Mouse (Mus musculus) kidney, embryonic 16.5 days (tissue): Measurements from ENCODE around the gene Mtif3. TPM values are rescaled to one million over a fixed set of nuclear protein-coding genes. Genes with fewer than 3 reads are reported as not detected.

Experiments
- ATAC-seq: fragments of 200-750 bp; cut with Nextera tagmentation; 2 replicates; pipeline ENCODE4 v1.8.0; 2017; ENCODE audit warnings: moderate TSS enrichment; ENCODE audit not compliant: low FRiP score, low TSS enrichment
- H3K27ac ChIP-seq: fragments of 300-500 bp; sonication (generic); 2 replicates; pipeline ENCODE4 v1.5.1; 2014; ENCODE audit warnings: low read length
- H3K27me3 ChIP-seq: fragments of 300-500 bp; sonication (generic); 2 replicates; pipeline ENCODE4 v1.6.1; 2014; ENCODE audit warnings: low read length, control low read depth, mixed read lengths; ENCODE audit not compliant: insufficient read depth
- H3K36me3 ChIP-seq: fragments of 300-500 bp; sonication (generic); 2 replicates; pipeline ENCODE4 v1.6.1; 2014; ENCODE audit warnings: low read length, control low read depth, mixed read lengths; ENCODE audit not compliant: insufficient read depth
- H3K4me1 ChIP-seq: fragments of 300-500 bp; sonication (generic); 2 replicates; pipeline ENCODE4 v1.6.1; 2014; ENCODE audit warnings: low read length, control low read depth, mixed read lengths; ENCODE audit not compliant: insufficient read depth
- H3K4me2 ChIP-seq: fragments of 300-500 bp; sonication (generic); replicated peaks from 2 replicates; pipeline ENCODE4 v1.6.1; 2014; ENCODE audit warnings: low read depth, low read length
- H3K4me3 ChIP-seq: fragments of 300-500 bp; sonication (generic); 2 replicates; pipeline ENCODE4 v1.5.1; 2014; ENCODE audit warnings: mild to moderate bottlenecking, low read length
- H3K9ac ChIP-seq: fragments of 300-500 bp; sonication (generic); replicated peaks from 2 replicates; pipeline ENCODE4 v1.6.1; 2014; ENCODE audit warnings: low read length
- H3K9me3 ChIP-seq: fragments of 300-500 bp; sonication (generic); 2 replicates; pipeline ENCODE4 v1.6.1; 2016; ENCODE audit warnings: low read length, control low read depth
- WGBS: fragments of 180-500 bp; shearing (Covaris S2); extraction: QIAGEN DNeasy Blood & Tissue Kit; methylation state at CpG from one replicate; pipeline ENCODE4 v1.1.7; 2014; 5-methylcytosine and 5-hydroxymethylcytosine counted together
- polyA plus RNA-seq: library from polyadenylated mRNA; unstranded; fragments of >200 nt; fragmentation: Nextera tagmentation; extraction: Ambion mirVana; gene quantifications from 2 replicates; pipeline ENCODE4 v1.2.1, GENCODE M21; 2015

The Mtif3 gene
- polyA plus RNA-seq, 1 experiment from 2014 or later: 26.0 TPM

DNA sequence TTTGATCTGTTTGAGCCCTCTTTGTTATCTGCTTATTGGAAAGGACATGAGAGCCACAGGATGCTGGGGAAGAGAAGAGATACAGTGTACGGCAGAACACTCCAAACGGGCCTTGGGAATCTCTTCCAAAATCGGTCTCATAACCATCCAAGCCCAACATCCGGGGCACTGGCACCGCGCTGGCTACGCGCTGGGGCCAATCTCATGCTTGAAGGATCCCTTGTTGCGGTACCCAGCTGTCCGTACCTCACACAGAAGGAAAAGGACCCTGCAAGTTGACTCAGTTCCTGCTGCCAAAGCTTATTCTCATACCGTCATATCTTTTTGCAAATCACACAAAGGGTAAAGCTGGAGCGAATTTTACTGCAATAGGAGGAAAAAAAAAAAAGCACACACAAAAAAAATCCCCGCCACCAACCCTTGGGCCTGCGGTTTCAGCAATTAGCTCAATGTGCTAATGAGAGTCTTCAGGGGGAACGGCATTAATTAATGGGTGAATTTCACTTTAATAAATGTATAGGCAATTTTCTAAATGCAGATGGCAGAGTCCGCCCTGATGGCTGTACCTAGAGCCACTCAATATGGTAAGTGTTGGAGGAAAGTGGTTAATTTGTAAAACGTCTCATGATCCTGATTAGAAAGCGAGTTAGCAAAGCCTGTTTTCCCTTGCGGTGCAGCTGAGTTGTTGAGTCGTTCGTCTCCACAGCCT lies 22.3 kb upstream of the Mtif3 start:
- Histone ChIP-seq H3K9me3 (no peaks in the 10 kb centered on the region), H3K27ac (no peak overlapping the region), H3K4me2 (no peak overlapping the region; the same call in 1 of the 2 replicates), H3K36me3 (no peaks in the 10 kb centered on the region), H3K9ac (no peak overlapping the region), H3K4me1 (no peaks in the 10 kb centered on the region), H3K27me3 (peaks cover 9% of the 10 kb centered on the region), H3K4me3 (0 out of 2 replicates have a peak overlapping the region, but pooled peaks have one; percentile 5)
- no peak for ATAC-seq
- WGBS: 59% methylated on average over 21 of the region's 21 CpGs

DNA sequence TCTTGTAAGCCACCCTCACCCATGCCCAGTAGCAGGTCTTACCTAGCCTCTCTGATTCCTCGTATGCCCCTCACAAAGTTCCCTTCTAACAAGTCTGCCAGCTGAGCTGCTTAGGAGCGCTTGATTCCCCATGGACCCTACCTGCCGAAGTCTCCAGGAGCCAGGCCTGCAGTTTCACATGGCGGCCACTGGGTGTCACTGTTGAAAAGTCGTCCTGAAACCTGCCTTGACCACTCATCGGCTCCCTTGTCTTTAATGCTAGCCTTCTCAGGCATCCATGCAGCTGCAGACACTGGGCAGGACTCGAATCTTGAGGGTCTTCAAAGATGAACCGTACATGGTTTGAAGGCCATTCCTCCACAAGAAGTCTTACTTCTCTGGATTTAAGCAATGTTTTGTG lies 19.6 kb upstream of the Mtif3 start:
- Histone ChIP-seq H3K36me3 (no peaks in the 10 kb centered on the region), H3K9ac (no peak overlapping the region), H3K4me2 (no peak overlapping the region), H3K4me1 (no peaks in the 10 kb centered on the region), H3K9me3 (no peaks in the 10 kb centered on the region), H3K27me3 (peaks cover 9% of the 10 kb centered on the region), H3K4me3 (no peak overlapping the region), H3K27ac (no peak overlapping the region)
- WGBS: 7% methylated on average over 8 of the region's 8 CpGs
- peak; percentile 55; the same call in 1 of the 2 replicates for ATAC-seq

DNA sequence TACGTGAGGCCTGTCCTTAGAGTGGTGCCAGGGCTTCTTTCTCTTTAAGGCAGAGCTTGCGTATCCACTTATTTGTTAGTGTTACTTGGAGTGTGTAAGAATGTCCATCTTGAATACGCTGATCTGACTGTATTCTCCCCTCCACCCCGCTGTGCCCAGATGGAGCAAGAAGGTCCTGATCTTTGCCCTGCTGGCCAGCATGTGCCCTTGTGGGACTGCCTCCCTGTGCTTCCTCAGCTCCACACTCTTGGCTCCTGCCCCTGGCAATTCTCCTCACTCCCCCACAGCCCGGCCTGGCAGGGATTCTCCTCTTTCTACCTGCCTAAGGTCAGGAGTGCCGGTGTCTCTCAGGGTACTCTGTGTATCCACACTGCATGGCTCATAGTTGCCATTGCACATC lies 17.8 kb upstream of the Mtif3 start:
- ATAC-seq: no peak

DNA sequence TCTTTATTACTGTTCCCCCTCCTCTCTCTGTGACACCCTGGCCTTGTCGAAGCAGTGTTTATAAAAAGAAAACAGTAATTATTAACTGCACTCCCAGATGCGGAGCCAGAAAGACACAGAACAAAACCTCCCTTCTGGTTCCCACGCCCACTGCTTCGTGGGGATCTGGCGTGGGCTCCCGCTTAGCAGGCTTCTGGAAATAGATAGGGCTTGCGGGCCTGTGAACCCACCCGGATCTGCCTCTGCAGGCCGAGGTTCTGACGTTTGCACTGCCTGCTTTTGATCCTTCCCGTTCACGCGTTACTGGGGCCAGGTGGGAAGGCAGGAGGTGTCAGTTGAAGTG lies 11.2 kb upstream of the Mtif3 start:
- H3K36me3 ChIP-seq: no peaks in the 10 kb centered on the region
- H3K9me3 ChIP-seq: no peaks in the 10 kb centered on the region
- peaks cover 15% of the 10 kb centered on the region for H3K4me1 ChIP-seq
- H3K9ac ChIP-seq: 0 out of 2 replicates have a peak overlapping the region, but pooled peaks have one; percentile 44
- 0 out of 2 replicates have a peak, but pooled peaks have one; percentile 29 for ATAC-seq
- no peaks in the 10 kb centered on the region for H3K27me3 ChIP-seq
- H3K4me2 ChIP-seq: peak overlapping the region; percentile 33
- no peak overlapping the region for H3K4me3 ChIP-seq
- WGBS: 19% methylated on average over 13 of the region's 13 CpGs
- H3K27ac ChIP-seq: peak overlapping the region; percentile 66; the same call in 1 of the 2 replicates

More for the DNA sequence above, 17.8 kb upstream of the Mtif3 start:
- H3K36me3 ChIP-seq: no peaks in the 10 kb centered on the region
- H3K9me3 ChIP-seq: no peaks in the 10 kb centered on the region
- H3K27ac ChIP-seq: no peak overlapping the region
- H3K4me2 ChIP-seq: no peak overlapping the region
- H3K4me3 ChIP-seq: no peak overlapping the region
- peaks cover 9% of the 10 kb centered on the region for H3K27me3 ChIP-seq
- 82% methylated on average over 6 of the region's 6 CpGs for WGBS
- no peak overlapping the region for H3K9ac ChIP-seq
- no peaks in the 10 kb centered on the region for H3K4me1 ChIP-seq

DNA sequence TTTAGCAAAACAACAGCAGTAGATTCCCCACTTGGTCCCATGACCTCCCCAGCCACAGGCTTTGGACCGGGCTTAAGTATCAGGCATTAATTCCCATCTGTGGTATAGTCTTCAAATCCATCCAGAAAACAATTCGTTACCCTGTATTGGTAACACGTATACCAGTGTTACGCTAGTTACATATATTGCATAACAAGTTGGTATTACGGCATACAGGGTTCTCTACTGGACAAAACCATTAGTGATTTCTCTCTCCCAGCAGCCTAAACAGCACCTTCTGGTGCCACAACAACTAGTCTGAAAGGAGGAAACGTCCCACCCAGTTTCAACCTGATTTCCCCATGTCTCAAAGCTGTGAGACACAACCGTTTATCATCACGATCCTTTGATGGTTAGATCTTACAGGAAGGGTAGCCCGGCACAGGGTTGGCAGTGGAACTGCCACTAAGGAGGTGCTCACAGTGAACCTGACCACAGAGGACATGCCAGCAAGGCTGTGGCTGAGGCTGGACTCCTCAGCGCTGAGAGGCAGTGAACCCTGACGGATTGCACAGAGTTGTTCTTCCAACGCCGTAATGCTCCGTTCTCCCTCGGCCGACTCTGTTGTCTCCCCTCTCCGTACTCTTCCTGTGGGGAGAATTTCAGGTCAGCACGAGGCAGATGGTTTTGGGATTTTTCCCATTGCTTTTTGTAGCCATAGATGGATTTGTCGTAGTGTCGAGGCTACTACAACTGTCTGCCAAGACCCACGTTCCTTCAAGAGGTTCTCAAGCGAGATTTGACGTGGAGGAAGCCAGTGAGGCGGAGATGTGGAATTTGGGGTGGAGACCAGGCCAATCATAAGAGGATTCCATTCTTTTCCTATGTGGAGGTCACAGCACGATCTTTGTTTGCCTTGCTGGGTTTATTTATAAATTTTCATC lies 10.5 kb upstream of the Mtif3 start:
- 54% methylated on average over 25 of the region's 25 CpGs for WGBS
- no peak overlapping the region for H3K4me3 ChIP-seq
- H3K4me1 ChIP-seq: peaks cover 15% of the 10 kb centered on the region
- no peaks in the 10 kb centered on the region for H3K27me3 ChIP-seq
- H3K27ac ChIP-seq: peak overlapping the region; percentile 66
- H3K36me3 ChIP-seq: no peaks in the 10 kb centered on the region
- H3K4me2 ChIP-seq: peak overlapping the region; percentile 33
- ATAC-seq: peak; percentile 82
- H3K9ac ChIP-seq: no peak overlapping the region
- no peaks in the 10 kb centered on the region for H3K9me3 ChIP-seq

DNA sequence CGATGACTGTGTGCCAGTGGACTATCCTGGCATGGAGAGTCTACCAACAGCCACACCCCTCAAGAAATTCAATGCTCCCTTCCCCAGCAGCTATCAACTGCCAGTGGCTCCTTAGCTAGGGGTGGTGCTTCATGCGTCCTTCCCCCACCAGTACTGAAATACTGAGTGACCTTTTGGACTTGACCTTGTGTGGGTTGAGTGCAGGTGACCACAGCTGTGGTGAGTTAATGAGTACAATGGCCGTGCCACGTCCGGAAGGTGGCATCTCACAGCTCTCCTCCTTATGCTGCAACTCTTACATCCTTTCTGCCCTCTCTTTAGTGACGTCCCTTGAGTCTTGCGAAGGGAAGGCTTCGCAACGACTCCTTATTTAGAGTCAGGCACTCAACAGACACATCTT lies 9.8 kb upstream of the Mtif3 start:
- no peak overlapping the region for H3K4me3 ChIP-seq
- 0 out of 2 replicates have a peak, but pooled peaks have one; percentile 52 for ATAC-seq
- no peaks in the 10 kb centered on the region for H3K36me3 ChIP-seq
- H3K4me2 ChIP-seq: no peak overlapping the region
- H3K27ac ChIP-seq: no peak overlapping the region; the same call in 1 of the 2 replicates
- peaks cover 15% of the 10 kb centered on the region for H3K4me1 ChIP-seq
- no peak overlapping the region for H3K9ac ChIP-seq
- WGBS: 72% methylated on average over 9 of the region's 9 CpGs
- no peaks in the 10 kb centered on the region for H3K9me3 ChIP-seq
- no peaks in the 10 kb centered on the region for H3K27me3 ChIP-seq

DNA sequence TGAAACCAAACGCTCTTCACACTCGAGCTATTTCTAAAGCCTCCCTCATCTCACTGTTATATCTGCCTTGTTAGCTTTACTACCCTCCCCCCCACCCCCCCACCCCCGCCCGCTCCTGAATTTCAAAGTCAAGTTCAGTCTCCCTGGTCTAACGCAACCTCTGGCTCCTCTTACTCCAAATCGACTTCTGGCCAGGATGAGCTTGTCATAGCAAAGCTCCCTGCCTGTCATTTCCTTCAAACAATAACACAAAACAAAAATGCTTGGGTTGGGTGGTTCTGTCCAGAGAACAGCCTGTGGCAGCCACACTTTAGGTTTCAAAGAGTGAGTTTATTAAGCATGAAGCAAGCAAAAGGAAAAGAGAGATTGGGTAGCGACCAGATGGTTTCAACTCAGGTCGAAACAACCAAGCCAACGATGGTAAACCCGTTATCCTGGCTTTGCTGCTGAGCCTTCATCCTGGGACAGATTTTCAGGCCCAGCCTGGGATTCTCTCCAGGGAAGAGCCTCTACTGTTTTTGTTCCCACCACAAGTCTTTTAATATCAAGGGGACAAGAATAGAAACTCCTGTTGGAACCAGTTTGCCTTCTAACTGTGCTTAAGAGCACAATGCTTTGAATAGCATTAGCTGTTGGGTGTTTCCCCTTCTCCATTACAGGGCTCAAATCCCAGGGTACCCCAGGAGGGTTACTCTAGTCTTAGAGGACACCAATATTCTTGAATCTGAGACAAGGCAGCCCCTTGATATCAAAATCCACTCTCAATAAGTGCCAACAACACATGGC lies 8.4 kb upstream of the Mtif3 start:
- Histone ChIP-seq H3K9me3 (no peaks in the 10 kb centered on the region), H3K4me1 (peaks cover 15% of the 10 kb centered on the region), H3K36me3 (no peaks in the 10 kb centered on the region), H3K9ac (no peak overlapping the region), H3K4me3 (no peak overlapping the region), H3K27me3 (no peaks in the 10 kb centered on the region), H3K4me2 (no peak overlapping the region), H3K27ac (no peak overlapping the region)
- ATAC-seq: no peak
- 37% methylated on average over 10 of the region's 10 CpGs for WGBS

DNA sequence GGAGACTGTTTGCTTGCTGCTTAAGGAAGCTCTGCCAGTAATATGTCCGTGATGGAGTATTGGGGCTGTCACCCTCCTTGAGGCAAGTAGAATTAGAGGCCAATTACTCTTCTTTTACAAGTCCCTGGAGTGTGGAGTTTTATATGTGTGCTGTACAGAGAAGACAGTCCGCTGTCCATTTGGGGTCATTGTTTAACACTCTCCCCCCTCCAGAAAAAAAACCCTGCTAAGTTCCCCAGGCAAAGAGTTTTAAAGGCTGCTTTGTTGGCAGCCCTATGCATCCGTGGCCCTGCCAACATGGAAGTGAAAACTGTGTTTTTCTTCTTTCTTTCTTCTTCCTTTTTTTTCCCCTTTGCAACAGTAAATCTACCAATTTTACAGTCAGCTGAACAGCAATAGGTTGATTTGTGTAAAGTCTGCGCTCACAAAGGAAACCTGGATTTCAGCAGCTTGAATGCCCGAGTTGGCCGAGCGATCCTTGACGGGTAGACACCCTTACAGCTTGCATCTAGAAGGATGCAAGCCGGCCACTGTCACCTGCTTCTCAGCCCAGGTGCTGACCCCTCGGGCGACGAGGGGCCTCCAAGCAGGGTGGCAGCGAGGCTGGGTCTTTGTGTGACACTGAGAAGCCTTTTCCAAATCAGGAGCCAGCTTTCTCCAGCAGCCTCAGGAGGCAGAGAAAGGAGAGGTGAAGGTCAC lies 5.2 kb upstream of the Mtif3 start:
- H3K27me3 ChIP-seq: no peaks in the 10 kb centered on the region
- WGBS: 38% methylated on average over 13 of the region's 13 CpGs
- no peak for ATAC-seq

DNA sequence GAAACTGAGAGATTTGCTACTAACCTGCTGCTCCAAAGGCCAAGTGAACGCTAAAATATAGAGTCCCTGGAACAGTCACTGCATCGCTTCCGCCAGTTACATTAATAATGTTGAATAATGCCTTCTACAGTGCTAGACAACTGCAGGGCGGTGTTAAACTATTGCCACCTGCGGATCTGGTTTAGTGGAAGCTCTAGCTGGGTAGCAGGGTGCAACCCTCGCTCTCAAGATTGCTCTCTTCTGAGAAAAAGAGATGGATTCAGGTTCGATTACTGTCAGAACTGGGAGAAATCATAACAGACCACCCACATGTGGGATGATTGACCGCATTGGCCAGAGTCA lies 308 bp upstream of the Mtif3 start:
- H3K4me1 ChIP-seq: peaks cover 8% of the 10 kb centered on the region
- H3K9me3 ChIP-seq: no peaks in the 10 kb centered on the region
- peak overlapping the region; percentile 60 for H3K4me2 ChIP-seq
- peak; percentile 28; the same call in 1 of the 2 replicates for ATAC-seq
- H3K9ac ChIP-seq: peak overlapping the region; percentile 87
- H3K4me3 ChIP-seq: peak overlapping the region; percentile 85
- no peaks in the 10 kb centered on the region for H3K27me3 ChIP-seq
- WGBS: 50% methylated on average over 8 of the region's 8 CpGs
- H3K27ac ChIP-seq: no peak overlapping the region
- H3K36me3 ChIP-seq: peaks cover 6% of the 10 kb centered on the region; the same call in 1 of the 2 replicates

More for the DNA sequence above, 5.2 kb upstream of the Mtif3 start:
- H3K4me2 ChIP-seq: no peak overlapping the region
- peaks cover 4% of the 10 kb centered on the region for H3K4me1 ChIP-seq
- H3K9me3 ChIP-seq: no peaks in the 10 kb centered on the region
- no peak overlapping the region for H3K27ac ChIP-seq
- no peak overlapping the region for H3K4me3 ChIP-seq
- H3K9ac ChIP-seq: no peak overlapping the region
- H3K36me3 ChIP-seq: no peaks in the 10 kb centered on the region
